Mouse (Mus musculus) cerebellum, adult 18-20 months (tissue): Measurements from ENCODE around the gene Aldh1a1.

Source experiments
- DNase-seq, 2 experiments: peaks; one replicate each; pipeline ENCODE4 v3.0.0; 2021

Aldh1a1 gene

DNA sequence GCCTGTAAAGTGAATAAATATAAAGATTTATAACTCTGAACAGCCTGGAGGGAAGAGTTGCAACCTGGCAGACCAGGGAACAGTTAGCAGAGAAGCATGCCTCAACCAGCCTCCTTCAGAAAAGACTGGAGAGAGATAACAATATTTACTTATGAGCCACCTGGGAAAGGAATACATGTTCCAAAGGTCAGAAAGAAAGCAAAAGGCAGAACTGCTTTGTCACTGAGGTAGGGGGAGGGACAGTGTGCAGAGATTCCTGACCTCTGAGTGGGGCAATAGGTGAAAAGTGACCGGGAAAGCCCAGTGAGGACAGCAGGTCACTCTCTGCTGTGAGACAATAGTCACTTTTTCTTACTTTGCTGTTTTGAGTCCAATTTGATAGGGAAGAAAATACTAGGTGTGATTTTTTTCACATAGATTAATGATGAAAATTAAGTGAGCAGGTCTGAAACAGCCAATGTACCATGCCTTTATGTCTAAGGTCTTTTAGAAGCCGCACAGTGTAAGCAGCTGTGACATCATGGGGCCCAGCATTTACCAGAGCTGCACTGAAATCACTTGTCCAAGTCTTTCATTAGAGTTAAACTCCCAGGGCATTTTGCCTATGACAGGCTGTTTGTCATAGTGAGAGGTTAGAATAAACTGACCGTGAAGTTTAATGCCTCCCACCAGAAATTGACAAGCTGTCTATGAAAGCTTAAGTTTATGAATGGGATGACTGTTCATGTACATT lies 161.8 kb downstream of the Aldh1a1 start:
- DNase-seq = no peak

GRCm38 (mm10) chr19:20677697-20678355 lies 185.3 kb downstream of the Aldh1a1 start:
- no peak for DNase-seq
